Mouse (Mus musculus) embryo, embryonic 10.5 days (tissue): Measurements from ENCODE around the gene Psg27.
"Not testable (repeated sequence)": the region's sequence is repeated elsewhere in the genome, so short reads cannot be mapped to it uniquely, and the experiment has no call there.

ENCODE experiments used
- DNase-seq: peaks from one replicate; pipeline ENCODE4 v3.0.0-alpha.2; 2015; ENCODE audit warnings: low spot score

Psg27 gene

DNA sequence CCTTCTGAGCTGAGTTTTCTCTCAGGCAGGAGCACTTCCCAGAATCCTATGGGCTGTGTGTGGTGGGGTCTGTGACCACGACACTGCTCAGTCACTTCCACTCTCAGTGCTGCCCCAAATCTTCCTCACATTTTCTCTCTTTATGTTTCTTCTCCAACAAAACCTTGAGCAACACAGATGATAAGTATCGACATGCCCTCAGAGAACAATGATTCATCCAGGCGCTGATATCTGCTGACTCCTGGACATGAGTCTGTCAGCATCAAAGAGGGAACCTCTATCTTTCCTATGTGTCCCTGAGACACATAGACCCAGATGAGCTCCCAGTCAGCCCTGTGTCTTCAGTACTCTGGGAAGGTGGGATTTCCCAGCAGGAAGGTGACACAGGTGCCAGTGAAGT, at the start of gene Psg27:
Gene Psg27, minus strand, starts transcription at position 101 of the 400 bp plus-strand sequence.
- DNase-seq = no peak

DNA sequence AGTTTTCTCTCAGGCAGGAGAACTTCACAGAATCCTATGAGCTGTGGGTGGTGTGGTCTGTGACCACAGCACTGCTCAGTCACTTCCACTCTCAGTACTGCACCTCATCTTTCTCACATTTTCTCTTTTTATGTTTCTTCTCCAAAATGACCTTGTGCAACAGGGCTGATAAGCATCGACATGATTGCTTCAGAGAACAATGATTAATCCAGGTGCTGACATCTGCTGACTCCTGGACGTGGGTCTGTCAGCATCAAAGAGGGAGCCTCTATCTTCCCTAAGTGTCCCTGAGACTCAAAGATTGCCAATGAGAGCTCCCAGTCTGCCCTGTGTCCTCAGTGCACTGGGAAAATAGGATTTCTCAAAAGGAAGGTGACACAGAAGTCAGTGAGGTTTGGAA, 49.3 kb upstream of the Psg27 start, which contains the start of gene Psg23:
Gene Psg23, minus strand, starts transcription at position 101 of the 400 bp plus-strand sequence.
- not testable (repeated sequence) for DNase-seq

DNA sequence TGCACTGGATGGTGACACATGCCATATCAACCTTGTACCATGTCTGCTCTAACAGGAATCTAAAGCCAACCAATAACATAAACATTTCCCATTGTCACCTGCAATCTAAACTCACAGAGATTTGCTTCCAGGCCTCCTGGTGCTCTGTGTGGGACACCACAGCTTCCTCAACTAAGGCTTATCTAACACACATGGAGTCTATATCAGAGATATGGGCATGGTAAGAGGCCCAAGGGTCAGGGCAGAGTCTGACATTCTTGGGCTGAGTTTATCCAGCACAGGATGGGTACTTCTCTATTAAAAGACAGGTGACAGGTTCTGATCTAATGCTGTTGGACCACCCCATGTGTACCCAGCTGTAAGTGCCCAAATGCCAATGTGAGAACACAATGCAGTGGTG, 7.3 kb downstream of the Psg27 start:
- DNase-seq = no peak

- DNase-seq = not testable (repeated sequence)
These were observed 11.4 kb downstream of the Psg27 start for GRCm38 (mm10) chr7:18555751-18556150.

- DNase-seq = no peak
These were observed 33.7 kb downstream of the Psg27 start for GRCm38 (mm10) chr7:18533420-18533819.

DNA sequence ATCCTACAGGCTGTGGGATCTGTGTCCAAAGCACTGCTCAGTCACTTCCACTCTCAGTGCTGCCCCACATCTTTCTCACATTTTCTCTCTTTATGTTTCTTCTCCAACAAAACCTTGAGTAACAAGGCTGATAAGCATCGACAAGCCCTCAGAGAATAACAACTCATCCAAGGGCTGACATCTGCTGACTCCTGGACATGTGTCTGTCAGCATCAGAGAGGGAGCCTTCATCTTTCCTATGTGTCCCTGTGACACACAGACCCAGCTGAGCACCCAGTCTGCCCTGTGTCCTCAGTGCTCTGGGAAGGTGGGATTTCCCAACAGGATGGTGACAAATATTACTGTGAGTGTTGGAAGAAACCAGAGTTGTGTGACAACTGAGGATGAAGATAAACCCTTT, 34.9 kb downstream of the Psg27 start, which contains the start of gene Psg25:
Gene Psg25, minus strand, starts transcription at position 101 of the 400 bp plus-strand sequence.
- DNase-seq = no peak

- no peak for DNase-seq
These were observed 42.4 kb downstream of the Psg27 start for GRCm38 (mm10) chr7:18524668-18525067.

- DNase-seq = not testable (repeated sequence)
These were observed 54.3 kb downstream of the Psg27 start for GRCm38 (mm10) chr7:18512848-18513247.

DNA sequence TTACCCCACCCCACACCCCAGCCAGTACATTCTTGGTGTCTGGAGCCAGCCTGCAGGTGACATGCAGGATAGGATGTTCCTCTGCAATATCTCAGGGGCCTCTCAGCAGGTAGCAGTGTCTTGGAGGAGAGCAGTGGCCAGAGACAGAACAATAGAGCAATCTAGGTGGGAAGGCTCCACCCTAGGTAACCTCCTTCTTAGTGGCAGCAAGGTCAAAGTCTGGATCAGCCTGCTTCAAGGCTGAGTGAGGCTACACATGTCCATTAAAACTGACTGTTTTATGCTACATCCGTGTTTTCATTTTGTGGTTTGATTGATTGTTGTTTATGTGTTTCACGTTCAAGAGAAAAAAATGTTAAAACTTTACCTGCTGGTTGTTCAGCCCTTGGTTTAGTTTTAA, 54.7 kb downstream of the Psg27 start:
- not testable (repeated sequence) for DNase-seq

DNA sequence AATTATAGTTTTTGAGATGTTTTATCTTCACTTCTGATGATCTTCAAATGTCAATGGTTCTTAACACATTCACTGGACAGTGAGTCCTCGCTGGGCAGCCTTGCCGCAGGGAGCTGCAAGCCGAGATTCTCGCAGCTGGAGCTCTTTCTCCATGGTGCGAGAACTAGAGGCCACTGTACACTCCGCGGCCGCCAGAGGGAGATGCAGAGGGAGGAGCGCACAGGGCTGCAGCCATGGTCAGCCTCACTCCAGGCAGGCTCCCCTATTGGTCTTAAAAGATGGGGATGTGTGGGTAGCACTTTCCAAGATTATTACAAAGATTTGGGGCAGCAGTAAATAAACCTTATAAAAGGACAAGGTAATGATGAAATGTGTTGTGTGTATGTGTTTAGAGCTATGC, 55.6 kb downstream of the Psg27 start:
- DNase-seq = peak; percentile 53
